Mouse (Mus musculus): ENCODE data around the gene Jag1.
A peak's percentile ranks its signal among the peaks of the same experiment; 100 is the strongest.

The Jag1 gene

GRCm38 (mm10) chr2:137099211-137099734 is 17.2 kb downstream of the Jag1 start:
- no peak for DNase-seq (ENCODE audit: low spot score in 2 of 2)

GRCm38 (mm10) chr2:137098269-137099035 is 18.0 kb downstream of the Jag1 start:
- DNase-seq (ENCODE audit: low spot score in 2 of 2), result no peak

- DNase-seq (ENCODE audit: low spot score in 2 of 2), result no peak
Measured at GRCm38 (mm10) chr2:137096981-137097460, 19.4 kb downstream of the Jag1 start.

GRCm38 (mm10) chr2:137094301-137094700 is 22.1 kb downstream of the Jag1 start:
- DNase-seq (ENCODE audit: low spot score in 2 of 2), result no peak

GRCm38 (mm10) chr2:137093298-137093630 is 23.2 kb downstream of the Jag1 start:
- DNase-seq (ENCODE audit: low spot score in 2 of 2), result no peak

DNA sequence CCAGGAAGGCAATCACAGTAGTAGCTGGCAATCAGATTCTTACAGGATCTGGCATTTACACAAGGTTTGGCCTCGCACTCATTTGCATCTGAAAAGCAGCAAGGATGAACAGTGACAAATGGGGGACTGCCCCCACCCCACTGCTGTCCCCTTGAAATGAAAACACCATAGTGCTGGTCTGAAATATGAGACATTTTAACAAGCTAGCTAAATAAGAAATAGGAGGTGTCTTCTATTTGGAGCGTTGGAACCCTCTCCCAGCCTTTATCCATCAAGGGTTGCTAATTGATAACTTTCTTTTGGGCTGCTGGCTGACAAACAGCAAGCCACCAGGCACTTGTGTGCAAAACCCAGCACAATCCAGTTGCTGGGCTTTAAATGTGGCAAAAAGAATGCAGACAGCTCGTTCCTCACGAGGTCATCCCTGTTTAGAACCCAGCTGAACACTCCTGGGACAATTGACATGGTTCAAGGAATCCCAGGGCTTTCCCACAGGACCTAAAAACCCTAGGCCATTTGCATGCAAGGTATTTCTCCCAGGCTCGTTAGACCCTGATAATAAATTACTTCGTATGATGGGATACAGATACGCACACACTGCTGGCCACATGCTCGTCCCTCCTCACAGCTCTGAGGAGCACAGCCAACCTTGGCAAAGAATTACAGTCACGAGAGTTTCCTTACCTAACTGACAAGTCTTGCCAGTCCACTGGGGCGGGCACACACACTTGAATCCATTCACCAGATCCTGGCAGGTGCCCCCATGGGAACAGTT is 23.7 kb downstream of the Jag1 start:
- no peak for DNase-seq (ENCODE audit: low spot score in 2 of 2)

GRCm38 (mm10) chr2:137091766-137092522 is 24.5 kb downstream of the Jag1 start:
- no peak for DNase-seq (ENCODE audit: low spot score in 2 of 2)

GRCm38 (mm10) chr2:137087705-137088104 is 28.7 kb downstream of the Jag1 start:
- no peak for DNase-seq (ENCODE audit: low spot score in 2 of 2)

GRCm38 (mm10) chr2:137086621-137087395 is 29.6 kb downstream of the Jag1 start:
- DNase-seq (ENCODE audit: low spot score in 2 of 2), result no peak

- no peak for DNase-seq (ENCODE audit: low spot score in 2 of 2)
Measured at GRCm38 (mm10) chr2:137085257-137085656, 31.2 kb downstream of the Jag1 start.

DNA sequence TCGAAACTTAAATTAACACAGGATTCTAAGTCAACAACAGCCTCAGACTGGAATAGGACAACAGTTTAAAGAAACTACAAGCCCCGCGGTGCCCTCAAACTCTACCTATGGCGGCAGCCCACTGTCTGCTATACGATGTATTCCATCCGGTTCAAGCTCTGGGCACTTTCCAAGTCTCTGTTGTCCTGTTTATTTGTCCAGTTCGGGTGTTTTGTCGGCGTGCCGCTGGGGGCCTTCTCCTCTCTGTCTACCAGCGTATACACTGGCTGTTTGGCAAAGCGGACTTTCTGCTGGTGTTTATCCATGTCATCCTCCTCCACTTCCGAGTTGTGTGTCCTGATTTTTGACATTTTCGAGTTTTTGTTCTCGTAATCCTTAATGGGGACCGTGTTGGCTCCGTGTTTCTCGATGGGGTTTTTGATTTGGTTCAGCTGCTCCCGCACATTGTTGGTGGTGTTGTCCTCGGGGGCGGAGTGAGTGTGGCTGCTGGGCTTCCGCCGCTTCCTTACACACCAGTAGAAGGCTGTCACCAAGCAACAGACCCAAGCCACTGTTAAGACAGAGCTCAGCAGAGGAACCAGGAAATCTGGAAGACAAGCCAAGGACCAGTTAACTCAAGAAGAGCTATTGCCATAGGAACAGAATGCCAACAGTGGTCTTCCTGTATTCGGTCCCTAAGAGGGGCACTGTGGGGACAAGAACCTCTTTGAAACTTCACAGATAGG is 33.4 kb downstream of the Jag1 start:
- peak; percentile 17 to 27 for DNase-seq (ENCODE audit: low spot score in 2 of 2)

GRCm38 (mm10) chr2:137081001-137081400 is 35.4 kb downstream of the Jag1 start:
- DNase-seq (ENCODE audit: low spot score in 2 of 2), result no peak

DNA sequence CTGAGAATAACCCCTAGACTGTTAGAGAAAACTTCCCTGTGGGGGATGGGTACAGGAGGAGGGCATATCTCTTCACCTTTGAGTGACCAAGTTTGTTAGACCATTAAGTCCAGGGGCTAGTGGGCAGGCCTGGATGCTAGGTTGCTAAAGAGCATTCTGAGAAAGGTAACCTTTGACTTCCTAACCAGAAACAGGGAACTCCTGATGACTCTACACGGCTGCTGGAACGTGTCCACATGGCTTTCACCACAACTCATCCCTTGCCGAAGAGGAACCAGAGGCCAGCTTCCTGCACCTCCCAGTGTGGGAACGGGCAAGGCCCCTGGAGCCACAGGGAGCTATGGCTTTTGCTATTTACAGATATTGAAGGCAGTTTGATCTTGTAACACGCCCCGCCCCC is 36.0 kb downstream of the Jag1 start:
- no peak for DNase-seq (ENCODE audit: low spot score in 2 of 2)

DNA sequence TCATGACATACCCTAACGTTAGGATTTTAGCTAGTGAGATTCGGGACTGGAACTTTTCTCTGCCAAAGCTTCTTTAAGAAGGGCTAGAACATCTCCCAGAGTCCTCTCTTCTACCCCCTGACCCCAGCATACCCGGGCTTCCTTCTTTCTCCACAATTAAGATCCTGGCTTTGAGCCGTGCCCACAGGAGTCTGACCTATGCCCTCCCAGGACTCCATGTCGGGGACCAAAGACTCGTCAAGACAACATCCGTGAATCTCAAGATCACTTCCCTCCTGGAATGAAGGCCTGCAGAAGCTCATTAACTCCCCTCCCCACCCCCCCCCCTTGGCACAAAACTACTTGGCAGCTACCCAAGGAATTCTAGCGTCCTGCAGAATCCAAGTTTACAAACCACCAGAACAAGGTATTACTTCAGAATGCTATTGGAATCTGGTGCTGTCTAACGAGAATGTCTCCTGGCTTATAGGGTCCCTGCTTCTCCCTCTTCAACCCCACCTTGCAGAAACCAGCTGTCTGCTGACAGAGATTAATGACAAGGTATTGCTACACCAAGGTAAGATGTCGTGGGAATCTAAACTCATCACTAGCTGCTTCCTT is 36.6 kb downstream of the Jag1 start:
- no peak for DNase-seq (ENCODE audit: low spot score in 2 of 2)

- DNase-seq (ENCODE audit: low spot score in 2 of 2), result no peak
Measured at GRCm38 (mm10) chr2:137078771-137079170, 37.7 kb downstream of the Jag1 start.

- DNase-seq (ENCODE audit: low spot score in 2 of 2), result no peak
Measured at GRCm38 (mm10) chr2:137074313-137074620, 42.2 kb downstream of the Jag1 start.

DNA sequence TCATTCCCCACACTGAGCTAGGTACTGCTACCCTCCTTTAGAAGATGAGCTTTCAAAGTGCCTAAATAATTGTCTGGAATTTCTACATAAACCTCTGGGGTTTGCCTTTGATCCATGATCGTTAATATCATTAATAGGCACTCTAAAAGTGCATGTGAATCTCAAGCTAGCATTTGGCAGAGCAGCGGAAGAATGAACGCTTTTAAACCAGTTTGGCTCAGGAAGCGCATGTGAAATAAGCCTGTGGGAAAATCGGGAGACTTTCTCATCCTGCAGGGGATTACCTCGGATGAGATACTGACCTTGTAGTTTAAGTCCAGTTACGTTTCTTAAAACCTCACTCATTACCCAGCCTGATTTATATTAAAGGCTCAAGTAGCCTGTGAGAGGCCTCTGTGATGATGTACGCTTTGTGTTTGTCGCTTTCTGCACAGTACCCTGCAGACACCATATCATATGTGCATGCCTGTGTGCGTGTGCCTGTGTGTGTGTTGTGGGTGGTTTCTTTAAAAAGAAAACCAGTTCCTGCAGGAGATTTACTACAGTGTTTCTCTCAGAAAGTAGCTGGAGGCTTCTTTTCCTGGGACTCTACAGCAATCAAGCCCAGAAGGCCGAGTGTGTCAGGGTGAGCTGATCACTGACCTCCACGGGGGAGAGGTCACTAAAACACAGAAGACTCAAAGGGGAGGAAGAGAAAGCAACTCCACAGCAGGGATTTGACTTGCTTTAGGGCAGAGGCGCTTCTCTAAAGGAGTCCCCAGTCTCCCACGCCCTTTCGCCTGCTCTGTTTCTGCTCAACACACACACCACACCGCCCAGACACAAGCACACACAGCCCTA is 42.8 kb downstream of the Jag1 start:
- DNase-seq (ENCODE audit: low spot score in 2 of 2), result peak; percentile 16 to 36

DNA sequence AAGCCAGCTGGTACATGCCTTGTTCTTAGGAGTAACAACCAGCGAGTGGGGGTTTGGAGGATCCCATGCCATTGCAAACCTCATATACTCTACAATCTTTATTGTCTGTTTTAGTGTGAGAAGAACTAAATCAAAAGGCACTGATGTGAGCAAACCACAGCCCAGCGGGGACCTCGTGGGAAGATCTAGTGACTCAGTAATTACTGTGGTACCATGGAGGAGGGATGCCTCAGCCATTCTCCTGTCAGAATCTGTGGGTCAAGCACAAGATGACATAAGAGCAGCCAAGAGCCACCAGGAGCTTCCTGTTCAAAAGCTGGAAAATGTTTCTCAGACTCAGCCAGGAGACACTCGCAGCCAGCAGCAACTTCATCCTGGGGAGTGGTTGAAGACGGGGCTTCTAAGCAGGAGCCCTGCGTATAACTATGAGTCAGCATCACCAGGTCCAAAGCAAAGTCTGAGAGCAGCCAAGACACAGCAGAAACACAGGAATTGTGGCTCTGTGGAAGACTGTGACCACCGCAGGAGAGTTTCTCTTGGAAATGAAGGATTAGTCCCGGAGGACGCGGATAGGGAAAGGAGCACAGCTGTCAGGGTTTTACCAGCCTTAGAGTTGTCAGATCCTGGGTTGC is 48.8 kb downstream of the Jag1 start:
- DNase-seq (ENCODE audit: low spot score in 2 of 2), result peak in 1 of 2 experiments; percentile 12

DNA sequence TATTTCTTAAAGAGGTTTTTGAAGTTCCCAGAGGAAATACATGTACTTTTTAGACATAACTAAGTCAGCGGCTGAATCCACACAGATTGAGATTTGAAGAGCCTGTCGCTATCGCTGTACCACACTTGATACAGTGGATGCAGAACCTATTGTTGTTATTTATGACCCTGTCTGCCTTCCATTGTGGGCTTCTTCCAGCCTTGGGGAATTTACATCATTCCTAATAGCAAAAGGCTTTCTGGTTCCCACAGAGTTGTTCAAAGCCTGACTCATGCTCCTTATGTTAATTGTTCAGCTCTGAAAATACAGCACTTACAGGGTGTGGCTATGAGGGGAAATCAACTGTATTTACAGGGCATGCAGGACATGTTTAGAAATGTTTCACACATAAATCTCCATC is 51.9 kb downstream of the Jag1 start:
- no peak for DNase-seq (ENCODE audit: low spot score in 2 of 2)
